Mouse (Mus musculus) embryonic facial prominence, embryonic 11.5 days (tissue): ENCODE measurements at regions not wholly inside any gene's neighbourhood (a gene's known extent, or its start where the extent isn't known, plus 50 kb on each side); places are given as distances from the start of the nearest gene placed in this dataset.

Experiments used
- ATAC-seq: fragments of 200-750 bp; cut with Nextera tagmentation; replicated peaks from 2 replicates; pipeline ENCODE4 v1.8.0; 2017; ENCODE audit warnings: low read depth; ENCODE audit not compliant: insufficient number of reproducible peaks, low FRiP score, low TSS enrichment
- DNase-seq: peaks from one replicate; pipeline ENCODE4 v3.0.0-alpha.2; 2015; ENCODE audit warnings: low spot score
- H3K27ac ChIP-seq: fragments of 300-500 bp; sonication (generic); replicated peaks from 2 replicates; pipeline ENCODE4 v1.5.1; 2014; ENCODE audit warnings: mild to moderate bottlenecking, low read depth, low read length, control low read depth
- H3K27me3 ChIP-seq: fragments of 300-500 bp; sonication (generic); 2 replicates; pipeline ENCODE4 v1.6.1; 2014; ENCODE audit warnings: mild to moderate bottlenecking, low read length, moderate library complexity, mixed read lengths; ENCODE audit not compliant: control insufficient read depth, insufficient read depth
- H3K36me3 ChIP-seq: fragments of 300-500 bp; sonication (generic); replicated peaks from 2 replicates; pipeline ENCODE4 v1.6.1; 2014; ENCODE audit warnings: low read depth, mild to moderate bottlenecking, low read length, moderate library complexity, mixed read lengths; ENCODE audit not compliant: control insufficient read depth, insufficient read depth
- H3K4me1 ChIP-seq: fragments of 300-500 bp; sonication (generic); 2 replicates; pipeline ENCODE4 v1.6.1; 2014; ENCODE audit warnings: low read length, mixed read lengths; ENCODE audit not compliant: control insufficient read depth, insufficient read depth
- H3K4me2 ChIP-seq: fragments of 300-500 bp; sonication (generic); 2 replicates; pipeline ENCODE4 v1.6.1; 2014; ENCODE audit warnings: low read depth, mild to moderate bottlenecking, control low read depth, low read length, moderate library complexity
- H3K4me3 ChIP-seq: fragments of 300-500 bp; sonication (generic); 2 replicates; pipeline ENCODE4 v1.5.1; 2014; ENCODE audit warnings: low read depth, low read length, control low read depth
- H3K9ac ChIP-seq: fragments of 300-500 bp; sonication (generic); replicated peaks from 2 replicates; pipeline ENCODE4 v1.6.1; 2014; ENCODE audit warnings: mild to moderate bottlenecking, control low read depth, low read length
- H3K9me3 ChIP-seq: fragments of 300-500 bp; sonication (generic); replicated peaks from 2 replicates; pipeline ENCODE4 v1.6.1; 2016; ENCODE audit warnings: mild to moderate bottlenecking, low read length, inconsistent platforms, mixed read lengths; ENCODE audit not compliant: control insufficient read depth
- WGBS: fragments of 180-500 bp; shearing (Covaris S2); extraction: QIAGEN DNeasy Blood & Tissue Kit; methylation state at CpG from one replicate; pipeline ENCODE4 v1.1.7; 2014; 5-methylcytosine and 5-hydroxymethylcytosine counted together

GRCm38 (mm10) chr12:20230893-20231235 is 276.6 kb downstream of the Gm21863 start:
- Histone ChIP-seq H3K4me2 (no peak overlapping the region), H3K9me3 (peaks cover 69% of the 10 kb centered on the region), H3K27me3 (peaks cover 15% of the 10 kb centered on the region), H3K36me3 (peaks cover 10% of the 10 kb centered on the region), H3K9ac (no peak overlapping the region), H3K27ac (no peak overlapping the region), H3K4me1 (no peaks in the 10 kb centered on the region), H3K4me3 (no peak overlapping the region)
- WGBS = 64% methylated on average over 8 of the region's 8 CpGs
- no peak for ATAC-seq
- DNase-seq = no peak

DNA sequence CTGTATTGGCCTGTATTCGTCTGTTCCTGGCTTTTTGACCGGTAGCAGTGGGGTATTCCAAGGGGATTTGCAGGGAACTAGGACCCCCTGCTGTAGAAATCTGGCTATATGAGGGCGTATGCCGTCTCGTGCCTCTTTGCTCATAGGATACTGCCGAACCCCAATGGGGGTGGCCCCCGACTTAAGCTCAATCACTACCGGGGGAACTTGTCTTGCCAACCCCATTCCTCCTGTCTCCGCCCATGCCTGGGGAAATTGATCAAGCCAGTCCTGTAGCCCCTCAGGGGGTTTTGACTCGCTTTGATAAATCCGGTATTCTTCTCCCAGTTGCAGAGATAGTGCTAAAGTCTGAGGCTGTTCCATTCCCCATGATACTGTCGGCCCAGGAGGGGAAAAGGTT is 277.2 kb downstream of the Gm21863 start:
- 69% methylated on average over 12 of the region's 12 CpGs for WGBS
- DNase-seq (peak; percentile 3), ATAC-seq (no peak)
- no peaks in the 10 kb centered on the region for H3K4me1 ChIP-seq
- peaks cover 15% of the 10 kb centered on the region for H3K27me3 ChIP-seq
- H3K27ac ChIP-seq = no peak overlapping the region
- H3K4me3 ChIP-seq = no peak overlapping the region
- no peak overlapping the region for H3K9ac ChIP-seq
- peaks cover 69% of the 10 kb centered on the region for H3K9me3 ChIP-seq
- no peak overlapping the region for H3K4me2 ChIP-seq
- peaks cover 10% of the 10 kb centered on the region for H3K36me3 ChIP-seq

GRCm38 (mm10) chr12:20231986-20232541 is 277.8 kb downstream of the Gm21863 start:
- no peak overlapping the region for H3K4me3 ChIP-seq
- no peak overlapping the region for H3K4me2 ChIP-seq
- ATAC-seq (no peak), DNase-seq (peak; percentile 0)
- H3K36me3 ChIP-seq = peaks cover 10% of the 10 kb centered on the region
- no peaks in the 10 kb centered on the region for H3K4me1 ChIP-seq
- H3K9me3 ChIP-seq = peaks cover 64% of the 10 kb centered on the region
- peaks cover 15% of the 10 kb centered on the region for H3K27me3 ChIP-seq
- H3K9ac ChIP-seq = no peak overlapping the region
- no peak overlapping the region for H3K27ac ChIP-seq
- 69% methylated on average over 14 of the region's 14 CpGs for WGBS

DNA sequence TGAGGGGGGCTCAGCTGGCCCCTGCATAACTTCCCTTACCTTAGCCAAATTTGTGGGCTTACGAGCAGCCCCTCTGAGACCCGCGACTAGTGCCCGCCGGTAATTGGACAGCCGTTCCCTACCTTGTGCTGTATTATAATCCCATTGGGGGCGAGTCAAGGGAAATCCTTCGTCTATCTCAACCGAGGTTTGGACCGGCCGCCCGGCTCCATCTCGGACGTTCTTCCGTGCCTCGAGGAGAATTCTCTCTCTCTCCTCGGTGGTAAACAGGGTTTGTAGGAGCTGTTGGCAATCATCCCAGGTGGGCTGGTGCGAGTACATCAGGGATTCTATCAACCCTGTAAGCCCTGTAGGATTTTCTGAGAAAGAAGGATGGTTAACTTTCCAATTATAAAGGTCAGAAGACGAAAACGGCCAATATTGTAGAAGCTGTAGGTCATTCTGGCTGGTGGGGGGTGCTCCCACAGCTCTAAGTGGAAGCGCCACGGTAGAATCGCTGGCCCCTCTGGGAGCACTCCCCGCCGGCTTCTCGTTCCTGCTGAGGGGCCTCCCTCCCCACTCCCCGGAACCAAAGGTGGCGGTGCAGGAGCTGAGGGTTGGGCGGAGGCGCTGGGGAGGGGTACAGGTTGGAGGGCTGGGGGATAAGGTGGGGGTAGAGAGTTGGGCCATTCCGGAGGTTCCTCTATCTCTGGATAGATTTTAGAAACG is 278.6 kb downstream of the Gm21863 start:
- no peak overlapping the region for H3K4me2 ChIP-seq
- H3K4me3 ChIP-seq = no peak overlapping the region
- H3K27ac ChIP-seq = no peak overlapping the region
- WGBS = 66% methylated on average over 32 of the region's 32 CpGs
- peaks cover 10% of the 10 kb centered on the region for H3K36me3 ChIP-seq
- H3K9ac ChIP-seq = no peak overlapping the region
- peaks cover 56% of the 10 kb centered on the region for H3K9me3 ChIP-seq
- peaks cover 15% of the 10 kb centered on the region for H3K27me3 ChIP-seq
- DNase-seq (peak; percentile 7), ATAC-seq (peak; percentile 57)
- H3K4me1 ChIP-seq = no peaks in the 10 kb centered on the region

DNA sequence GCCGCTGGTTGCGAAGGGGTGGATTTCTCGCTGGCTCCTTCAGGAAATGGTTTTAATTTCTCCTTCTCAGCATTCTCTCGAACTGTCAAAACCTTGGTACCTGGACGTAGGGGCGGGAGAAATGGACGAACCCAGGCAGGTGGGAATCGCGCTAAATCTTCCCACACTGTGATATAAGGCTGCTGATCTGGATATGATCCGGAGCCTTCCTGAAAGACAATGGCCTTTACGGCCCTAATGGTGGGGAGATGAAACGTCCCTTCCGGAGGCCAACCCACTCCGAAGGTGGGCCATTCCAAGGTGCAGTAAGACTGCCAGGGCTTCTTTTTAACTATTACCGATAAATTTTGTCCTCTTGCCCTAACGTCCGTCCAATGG is 279.1 kb downstream of the Gm21863 start:
- H3K4me1 ChIP-seq = no peaks in the 10 kb centered on the region
- DNase-seq = peak; percentile 3
- no peak overlapping the region for H3K4me2 ChIP-seq
- no peak overlapping the region for H3K9ac ChIP-seq
- ATAC-seq = peak; percentile 40
- H3K36me3 ChIP-seq = peaks cover 10% of the 10 kb centered on the region
- WGBS = 66% methylated on average over 17 of the region's 17 CpGs
- H3K27ac ChIP-seq = no peak overlapping the region
- H3K4me3 ChIP-seq = no peak overlapping the region
- H3K9me3 ChIP-seq = peaks cover 50% of the 10 kb centered on the region
- peaks cover 15% of the 10 kb centered on the region for H3K27me3 ChIP-seq

GRCm38 (mm10) chr12:20233871-20234307 is 279.6 kb downstream of the Gm21863 start:
- no peak overlapping the region for H3K27ac ChIP-seq
- peaks cover 15% of the 10 kb centered on the region for H3K27me3 ChIP-seq
- H3K36me3 ChIP-seq = peaks cover 10% of the 10 kb centered on the region
- no peaks in the 10 kb centered on the region for H3K4me1 ChIP-seq
- 71% methylated on average over 25 of the region's 25 CpGs for whole genome bisulfite sequencing
- H3K4me2 ChIP-seq = no peak overlapping the region
- DNase-seq = peak; percentile 7
- peak; percentile 45; the same call in 1 of the 2 replicates for ATAC-seq
- no peak overlapping the region for H3K9ac ChIP-seq
- peaks cover 49% of the 10 kb centered on the region for H3K9me3 ChIP-seq
- no peak overlapping the region for H3K4me3 ChIP-seq
